Mouse (Mus musculus) thymus, adult 2 months (tissue): ENCODE data around the gene Tatdn2. TPM values are rescaled to one million over a fixed set of nuclear protein-coding genes. Genes with fewer than 3 reads are reported as not detected.
A peak's percentile ranks its signal among the peaks of the same experiment; 100 is the strongest.

Experiments used
- DNase-seq: peaks from one replicate; pipeline ENCODE4 v3.0.0; 2021
- H3K27ac ChIP-seq: fragments of 200-500 bp; 2 replicates; pipeline ENCODE4 v1.5.1; 2012; ENCODE audit warnings: low read length, control low read depth; ENCODE audit not compliant: control insufficient read depth, insufficient read depth
- H3K27me3 ChIP-seq: fragments of 200-500 bp; 2 replicates; pipeline ENCODE4 v1.6.1; 2012; ENCODE audit warnings: mild to moderate bottlenecking, low read length, moderate library complexity, mixed read lengths; ENCODE audit not compliant: control insufficient read depth, insufficient read depth
- H3K36me3 ChIP-seq: fragments of 200-500 bp; 2 replicates; pipeline ENCODE4 v1.6.1; 2012; ENCODE audit warnings: mild to moderate bottlenecking, low read length, moderate library complexity; ENCODE audit not compliant: control insufficient read depth, insufficient read depth
- H3K4me1 ChIP-seq: fragments of 200-500 bp; replicated peaks from 2 replicates; pipeline ENCODE4 v1.6.1; 2012; ENCODE audit warnings: low read length; ENCODE audit not compliant: control insufficient read depth, insufficient read depth
- H3K4me3 ChIP-seq: fragments of 200-500 bp; 2 replicates; pipeline ENCODE4 v1.5.1; 2012; ENCODE audit warnings: mild to moderate bottlenecking, low read length, control low read depth, moderate library complexity; ENCODE audit not compliant: control insufficient read depth, insufficient read depth
- CTCF ChIP-seq: fragments of 200-500 bp; IDR thresholded peaks from 2 replicates; pipeline ENCODE4 v1.5.1; 2012; ENCODE audit warnings: mild to moderate bottlenecking, control low read depth, low read length, moderate library complexity, borderline replicate concordance; ENCODE audit not compliant: control insufficient read depth, poor library complexity, insufficient read depth; ENCODE audit errors: extremely low read depth
- POLR2A ChIP-seq: fragments of 200-500 bp; IDR thresholded peaks from 2 replicates; pipeline ENCODE4 v1.6.1; 2012; ENCODE audit warnings: mild to moderate bottlenecking, low read length, control low read depth, moderate library complexity; ENCODE audit not compliant: control insufficient read depth, poor library complexity, insufficient read depth; ENCODE audit errors: extremely low read depth
- WGBS: fragments of 180-500 bp; shearing (Covaris S2); methylation state at CpG from one replicate; pipeline ENCODE4 v1.1.7; 2018; 5-methylcytosine and 5-hydroxymethylcytosine counted together
- polyA plus RNA-seq: library from polyadenylated mRNA; depleted of rRNA; stranded (reverse); fragments of >200 nt; gene quantifications from 2 replicates; pipeline ENCODE4 v1.2.3, GENCODE M21; 2012

Gene Tatdn2
- polyA plus RNA-seq, 1 experiment = 35.7 TPM

DNA sequence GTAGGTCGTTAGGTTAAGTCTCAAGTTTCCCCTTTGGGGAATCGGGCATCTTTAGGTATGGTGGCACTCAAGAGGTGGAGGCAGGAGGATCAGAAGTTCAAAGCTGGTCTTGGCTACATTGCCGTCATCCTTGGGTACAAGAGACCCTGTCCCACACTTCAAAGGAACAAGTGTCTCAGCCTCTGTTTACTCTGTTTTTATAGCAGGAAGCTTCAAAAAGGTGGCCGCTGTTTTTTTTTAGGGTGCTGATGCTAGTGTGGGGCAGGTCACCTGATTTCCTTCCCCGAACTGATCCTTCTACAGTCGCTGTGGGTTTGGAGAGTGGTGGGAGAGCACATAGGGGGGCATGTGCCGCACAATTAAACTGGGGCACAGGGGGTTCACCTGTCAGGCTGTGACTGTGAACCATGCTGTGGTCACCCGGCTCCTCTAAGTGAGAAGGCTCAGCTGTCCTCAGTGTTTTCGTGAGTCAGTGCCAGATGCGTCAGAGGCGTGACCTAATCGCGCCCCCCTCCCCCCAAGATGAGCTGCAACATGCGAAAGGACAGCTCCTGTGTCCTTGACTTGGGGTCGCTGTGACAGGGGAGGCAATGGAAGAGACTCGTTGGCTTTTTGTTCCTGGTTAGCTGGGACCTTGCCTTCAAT is 42.0 kb upstream of the Tatdn2 start:
- Histone ChIP-seq H3K4me3 (no peak overlapping the region), H3K4me1 (peaks cover 21% of the 10 kb centered on the region), H3K36me3 (no peaks in the 10 kb centered on the region), H3K27ac (no peak overlapping the region), H3K27me3 (no peaks in the 10 kb centered on the region)
- TF ChIP-seq POLR2A (no peak), CTCF (no peak)
- DNase-seq = no peak
- 24% methylated on average over 16 of the region's 16 CpGs for WGBS

DNA sequence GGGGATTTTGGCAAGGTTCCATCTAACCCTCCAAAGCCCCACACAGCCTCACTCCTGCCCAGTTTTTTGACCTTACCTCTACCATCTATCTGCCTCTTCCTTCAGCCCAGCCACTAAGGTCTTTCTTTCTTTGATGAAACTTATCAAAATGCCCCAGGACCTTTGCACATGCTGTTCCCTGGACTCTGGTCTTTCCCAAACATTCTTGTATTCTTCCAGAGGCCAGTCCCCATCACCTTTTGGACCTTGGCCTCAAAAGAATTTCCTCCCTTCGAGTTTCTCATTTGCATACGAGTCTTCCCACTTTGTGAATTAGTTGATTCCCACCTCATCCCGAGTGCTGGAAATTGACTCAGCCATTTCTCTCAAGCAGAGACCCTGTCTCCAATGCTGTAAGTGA is 41.4 kb upstream of the Tatdn2 start:
- Histone ChIP-seq H3K27ac (no peak overlapping the region), H3K4me1 (peaks cover 22% of the 10 kb centered on the region), H3K27me3 (no peaks in the 10 kb centered on the region), H3K36me3 (no peaks in the 10 kb centered on the region), H3K4me3 (no peak overlapping the region)
- TF ChIP-seq CTCF = no peak
- no peak for TF ChIP-seq POLR2A
- no peak for DNase-seq
- WGBS = 95% methylated on average over 3 of the region's 3 CpGs

- Histone ChIP-seq H3K36me3 (no peaks in the 10 kb centered on the region), H3K4me3 (no peak overlapping the region), H3K27me3 (no peaks in the 10 kb centered on the region), H3K4me1 (peaks cover 33% of the 10 kb centered on the region), H3K27ac (no peak overlapping the region)
- DNase-seq = no peak
- TF ChIP-seq POLR2A = no peak
- no peak for TF ChIP-seq CTCF
- WGBS = 88% methylated on average over 6 of the region's 6 CpGs
Measured at GRCm38 (mm10) chr6:113656847-113657246, 40.0 kb upstream of the Tatdn2 start.

DNA sequence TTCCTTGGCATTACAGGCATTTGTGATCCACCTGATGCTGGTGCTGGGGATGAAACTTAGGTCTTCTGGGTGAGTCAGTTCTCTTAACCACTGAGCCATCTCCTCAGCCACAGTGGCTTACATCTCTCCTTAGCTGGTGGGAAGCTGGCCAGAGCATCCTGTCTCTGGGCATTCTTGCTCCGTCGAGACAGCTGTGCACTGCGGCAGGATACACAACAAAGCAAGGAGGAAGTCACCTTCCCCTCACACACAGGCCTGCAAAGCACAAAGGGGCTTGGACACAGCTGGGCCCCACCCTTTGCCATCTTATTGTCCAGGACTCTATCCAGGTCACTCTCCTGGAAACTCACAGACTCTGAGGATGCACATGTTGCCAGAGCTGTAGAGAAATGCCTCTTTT is 38.6 kb upstream of the Tatdn2 start:
- H3K4me1 ChIP-seq = peaks cover 36% of the 10 kb centered on the region

DNA sequence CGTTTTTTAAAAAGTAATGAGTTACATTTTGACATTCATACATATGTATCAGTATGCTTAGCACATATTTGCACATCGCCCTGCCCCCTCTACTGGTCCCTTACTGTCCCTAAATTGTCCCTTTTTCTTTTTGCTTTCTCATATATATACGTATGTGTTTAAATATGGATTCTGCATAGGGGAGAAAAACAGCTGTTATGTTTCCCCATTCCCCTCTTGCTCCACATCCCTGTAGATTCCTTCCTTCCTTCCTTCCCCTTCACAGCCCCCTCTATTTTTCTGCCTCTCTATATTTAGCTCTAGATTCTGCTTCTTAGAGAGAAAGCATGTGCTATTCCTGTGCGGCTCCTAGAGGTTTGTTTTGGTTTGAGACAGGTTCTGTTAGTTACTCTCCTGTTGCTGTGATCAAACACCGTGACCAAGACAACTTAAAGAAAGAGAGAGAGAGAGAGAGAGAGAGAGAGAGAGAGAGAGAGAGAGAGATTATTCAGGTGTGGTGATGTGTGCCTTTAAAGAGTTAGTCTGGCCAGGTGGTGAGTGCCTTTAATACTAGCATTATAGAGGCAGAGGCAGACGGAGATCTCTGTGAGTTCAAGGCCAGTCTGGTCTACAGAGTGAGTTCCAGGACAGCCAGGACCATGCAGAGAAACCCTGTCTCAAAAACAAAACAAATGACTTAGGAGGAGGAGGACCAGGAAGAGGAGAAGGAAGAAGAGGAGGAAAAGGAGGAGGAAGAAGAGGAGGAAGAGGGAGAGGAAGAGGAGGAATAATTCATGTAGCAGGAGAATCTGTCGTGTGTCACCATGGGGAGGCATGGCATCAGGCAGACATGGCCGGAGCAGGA is 37.0 kb upstream of the Tatdn2 start:
- no peak for TF ChIP-seq POLR2A
- Histone ChIP-seq H3K4me1 (peaks cover 28% of the 10 kb centered on the region), H3K27ac (no peak overlapping the region), H3K27me3 (no peaks in the 10 kb centered on the region), H3K4me3 (no peak overlapping the region), H3K36me3 (no peaks in the 10 kb centered on the region)
- DNase-seq = no peak
- WGBS = 82% methylated on average over 8 of the region's 8 CpGs

More for the DNA sequence above, 38.6 kb upstream of the Tatdn2 start:
- H3K27me3 ChIP-seq = no peaks in the 10 kb centered on the region
- TF ChIP-seq CTCF = no peak
- TF ChIP-seq POLR2A = no peak
- H3K4me3 ChIP-seq = no peak overlapping the region
- WGBS = 7% methylated on average over 3 of the region's 3 CpGs
- H3K36me3 ChIP-seq = no peaks in the 10 kb centered on the region
- H3K27ac ChIP-seq = no peak overlapping the region
- DNase-seq = no peak

GRCm38 (mm10) chr6:113660492-113661352 is 36.1 kb upstream of the Tatdn2 start:
- Histone ChIP-seq H3K36me3 (no peaks in the 10 kb centered on the region), H3K27me3 (no peaks in the 10 kb centered on the region), H3K4me3 (no peak overlapping the region), H3K27ac (peak overlapping the region; percentile 40; the same call in 1 of the 2 replicates), H3K4me1 (peaks cover 24% of the 10 kb centered on the region)
- no peak for DNase-seq
- 80% methylated on average over 14 of the region's 14 CpGs for WGBS
- no peak for TF ChIP-seq POLR2A
- TF ChIP-seq CTCF = no peak
